Mouse (Mus musculus): ENCODE measurements around the gene Rmnd5b. TPM values are rescaled to one million over a fixed set of nuclear protein-coding genes. Genes with fewer than 3 reads are reported as not detected.

The Rmnd5b gene
- 86.5 and 91.5 TPM in 2 replicates for polyA plus RNA-seq (2021; fragmentation: Nextera tagmentation)
- long read RNA-seq, experiment 1, transcript Rmnd5b-201 (10 exons, 1,946 nt) = major isoform, 160 of 178 reads
- long read RNA-seq, experiment 1, partial matches to known transcripts = 6 of 178 reads
- long read RNA-seq, experiment 1, other reads (novel, unspliced or antisense) = 12 of 178 reads
- long read RNA-seq, experiment 2, transcript Rmnd5b-201 (10 exons, 1,946 nt) = major isoform, 534 of 601 reads
- long read RNA-seq, experiment 2, partial matches to known transcripts = 9 of 601 reads
- long read RNA-seq, experiment 2, other reads (novel, unspliced or antisense) = 57 of 601 reads

GRCm38 (mm10) chr11:51635525-51636322, at the start of gene Rmnd5b:
Gene Rmnd5b, minus strand, starts transcription at chr11:51635896.

GRCm38 (mm10) chr11:51650691-51651515, 15.2 kb upstream of the Rmnd5b start, which contains the start of the genes N4bp3 and D930048N14Rik:
Gene N4bp3, minus strand, starts transcription at chr11:51650842.
Gene D930048N14Rik, plus strand, starts transcription at chr11:51650954.

GRCm38 (mm10) chr11:51619409-51620060, 16.2 kb downstream of the Rmnd5b start, which contains the start of gene Nhp2:
Gene Nhp2, plus strand, starts transcription at chr11:51619735.

GRCm38 (mm10) chr11:51606447-51607095, 29.1 kb downstream of the Rmnd5b start, which contains the start of gene Hnrnpab:
Gene Hnrnpab, minus strand, starts transcription at chr11:51606847.

GRCm38 (mm10) chr11:51584431-51585248, 51.1 kb downstream of the Rmnd5b start, which contains the start of gene Phykpl:
Gene Phykpl, plus strand, starts transcription at chr11:51584757.

Other genes with a start within 250 kb of the Rmnd5b start
- 4.0 TPM in 2 replicates for gene Phykpl, start 51.1 kb downstream of the Rmnd5b start, polyA plus RNA-seq (2021; fragmentation: Nextera tagmentation)
- gene Hnrnpab, start 29.0 kb downstream of the Rmnd5b start, polyA plus RNA-seq (2021; fragmentation: Nextera tagmentation) = 22.8 and 25.6 TPM in 2 replicates
- 180 and 185 TPM in 2 replicates for gene Nhp2, start 16.2 kb downstream of the Rmnd5b start, polyA plus RNA-seq (2021; fragmentation: Nextera tagmentation)
- gene N4bp3, start 14.9 kb upstream of the Rmnd5b start, polyA plus RNA-seq (2021; fragmentation: Nextera tagmentation) = 12.1 and 13.2 TPM in 2 replicates
- gene D930048N14Rik, start 15.1 kb upstream of the Rmnd5b start, polyA plus RNA-seq (2021; fragmentation: Nextera tagmentation) = 0.33 and 0.43 TPM in 2 replicates
- 112 and 128 TPM in 2 replicates for gene 0610009B22Rik, start 53.0 kb upstream of the Rmnd5b start, polyA plus RNA-seq (2021; fragmentation: Nextera tagmentation)
- 9.4 and 13.2 TPM in 2 replicates for gene Sec24a, start 127.7 kb upstream of the Rmnd5b start, polyA plus RNA-seq (2021; fragmentation: Nextera tagmentation)
- 206 and 240 TPM in 2 replicates for gene Sar1b, start 127.8 kb upstream of the Rmnd5b start, polyA plus RNA-seq (2021; fragmentation: Nextera tagmentation)
- 4.9 and 5.8 TPM in 2 replicates for gene Jade2, start 221.8 kb upstream of the Rmnd5b start, polyA plus RNA-seq (2021; fragmentation: Nextera tagmentation)